Mouse (Mus musculus): ENCODE results near the gene Phf3. TPM values are rescaled to one million over a fixed set of nuclear protein-coding genes. Genes with fewer than 3 reads are reported as not detected.

Gene Phf3
- polyA plus RNA-seq, 1 experiment: 66.7 TPM

- Histone ChIP-seq H3K4me1 (ENCODE audit: control insufficient read depth, insufficient read depth, low read length) (peaks cover 2% of the 10 kb centered on the region; the same call in 1 of the 2 replicates), H3K4me3 (ENCODE audit: insufficient read depth, low read depth, low read length) (no peak overlapping the region), H3K27ac (ENCODE audit: insufficient read depth, low read depth, low read length) (no peak overlapping the region)
- WGBS: 68% methylated on average over 3 of the region's 3 CpGs
- TF ChIP-seq POLR2A (IDR thresholded peaks at IDR 0.05; ENCODE audit: insufficient read depth, low read depth, low read length) (no peak), CTCF (IDR thresholded peaks at IDR 0.05; ENCODE audit: insufficient read depth, low read depth, low read length) (no peak)
These were observed 34.1 kb downstream of the Phf3 start for GRCm38 (mm10) chr1:30839662-30840061.

- H3K27ac ChIP-seq (ENCODE audit: insufficient read depth, low read depth, low read length): no peak overlapping the region
- no peak overlapping the region for H3K4me3 ChIP-seq (ENCODE audit: insufficient read depth, low read depth, low read length)
- 93% methylated on average over 6 of the region's 6 CpGs for WGBS
- no peak for TF ChIP-seq CTCF (IDR thresholded peaks at IDR 0.05; ENCODE audit: insufficient read depth, low read depth, low read length)
- no peak for TF ChIP-seq POLR2A (IDR thresholded peaks at IDR 0.05; ENCODE audit: insufficient read depth, low read depth, low read length)
- peaks cover 7% of the 10 kb centered on the region for H3K4me1 ChIP-seq (ENCODE audit: control insufficient read depth, insufficient read depth, low read length)
These were observed 38.2 kb downstream of the Phf3 start for GRCm38 (mm10) chr1:30835512-30835911.

- no peak for TF ChIP-seq CTCF (IDR thresholded peaks at IDR 0.05; ENCODE audit: insufficient read depth, low read depth, low read length)
- TF ChIP-seq POLR2A (IDR thresholded peaks at IDR 0.05; ENCODE audit: insufficient read depth, low read depth, low read length): no peak
- Histone ChIP-seq H3K4me1 (ENCODE audit: control insufficient read depth, insufficient read depth, low read length) (peaks cover 5% of the 10 kb centered on the region; the same call in 1 of the 2 replicates), H3K27ac (ENCODE audit: insufficient read depth, low read depth, low read length) (no peak overlapping the region), H3K4me3 (ENCODE audit: insufficient read depth, low read depth, low read length) (no peak overlapping the region)
- 50% methylated on average over 4 of the region's 4 CpGs for WGBS
These were observed 40.9 kb downstream of the Phf3 start for GRCm38 (mm10) chr1:30832778-30833177.

- 76% methylated on average over 6 of the region's 6 CpGs for WGBS
- H3K27ac ChIP-seq (ENCODE audit: insufficient read depth, low read depth, low read length): no peak overlapping the region
- TF ChIP-seq CTCF (IDR thresholded peaks at IDR 0.05; ENCODE audit: insufficient read depth, low read depth, low read length) (no peak), POLR2A (IDR thresholded peaks at IDR 0.05; ENCODE audit: insufficient read depth, low read depth, low read length) (no peak)
- H3K4me1 ChIP-seq (ENCODE audit: control insufficient read depth, insufficient read depth, low read length): no peaks in the 10 kb centered on the region
- H3K4me3 ChIP-seq (ENCODE audit: insufficient read depth, low read depth, low read length): no peak overlapping the region
These were observed 54.3 kb downstream of the Phf3 start for GRCm38 (mm10) chr1:30819414-30819813.

GRCm38 (mm10) chr1:30815609-30816008 lies 58.1 kb downstream of the Phf3 start:
- 91% methylated on average over 1 of the region's 1 CpGs for whole genome bisulfite sequencing
- no peak for TF ChIP-seq POLR2A (IDR thresholded peaks at IDR 0.05; ENCODE audit: insufficient read depth, low read depth, low read length)
- TF ChIP-seq CTCF (IDR thresholded peaks at IDR 0.05; ENCODE audit: insufficient read depth, low read depth, low read length): no peak
- H3K4me3 ChIP-seq (ENCODE audit: insufficient read depth, low read depth, low read length): no peak overlapping the region

GRCm38 (mm10) chr1:30814987-30815386 lies 58.7 kb downstream of the Phf3 start:
- H3K4me1 ChIP-seq (ENCODE audit: control insufficient read depth, insufficient read depth, low read length): no peaks in the 10 kb centered on the region
- 91% methylated on average over 2 of the region's 2 CpGs for WGBS
- no peak overlapping the region for H3K27ac ChIP-seq (ENCODE audit: insufficient read depth, low read depth, low read length)
- no peak overlapping the region for H3K4me3 ChIP-seq (ENCODE audit: insufficient read depth, low read depth, low read length)
- TF ChIP-seq POLR2A (IDR thresholded peaks at IDR 0.05; ENCODE audit: insufficient read depth, low read depth, low read length) (no peak), CTCF (IDR thresholded peaks at IDR 0.05; ENCODE audit: insufficient read depth, low read depth, low read length) (no peak)

More at GRCm38 (mm10) chr1:30815609-30816008, 58.1 kb downstream of the Phf3 start:
- Histone ChIP-seq H3K4me1 (ENCODE audit: control insufficient read depth, insufficient read depth, low read length) (no peaks in the 10 kb centered on the region), H3K27ac (ENCODE audit: insufficient read depth, low read depth, low read length) (no peak overlapping the region)

- Histone ChIP-seq H3K4me1 (ENCODE audit: control insufficient read depth, insufficient read depth, low read length) (no peaks in the 10 kb centered on the region), H3K27ac (ENCODE audit: insufficient read depth, low read depth, low read length) (no peak overlapping the region), H3K4me3 (ENCODE audit: insufficient read depth, low read depth, low read length) (no peak overlapping the region)
- 79% methylated on average over 10 of the region's 10 CpGs for WGBS
- TF ChIP-seq POLR2A (IDR thresholded peaks at IDR 0.05; ENCODE audit: insufficient read depth, low read depth, low read length) (no peak), CTCF (IDR thresholded peaks at IDR 0.05; ENCODE audit: insufficient read depth, low read depth, low read length) (no peak)
These were observed 65.5 kb downstream of the Phf3 start for GRCm38 (mm10) chr1:30808101-30808699.

GRCm38 (mm10) chr1:30805688-30806285 lies 67.9 kb downstream of the Phf3 start:
- no peak overlapping the region for H3K4me3 ChIP-seq (ENCODE audit: insufficient read depth, low read depth, low read length)
- no peak overlapping the region for H3K27ac ChIP-seq (ENCODE audit: insufficient read depth, low read depth, low read length)
- no peak for TF ChIP-seq CTCF (IDR thresholded peaks at IDR 0.05; ENCODE audit: insufficient read depth, low read depth, low read length)
- TF ChIP-seq POLR2A (IDR thresholded peaks at IDR 0.05; ENCODE audit: insufficient read depth, low read depth, low read length): no peak
- 93% methylated on average over 11 of the region's 11 CpGs for WGBS
- H3K4me1 ChIP-seq (ENCODE audit: control insufficient read depth, insufficient read depth, low read length): no peaks in the 10 kb centered on the region

- H3K4me3 ChIP-seq (ENCODE audit: insufficient read depth, low read depth, low read length): no peak overlapping the region
- no peak overlapping the region for H3K27ac ChIP-seq (ENCODE audit: insufficient read depth, low read depth, low read length)
- 90% methylated on average over 7 of the region's 7 CpGs for WGBS
- H3K4me1 ChIP-seq (ENCODE audit: control insufficient read depth, insufficient read depth, low read length): no peaks in the 10 kb centered on the region
- TF ChIP-seq POLR2A (IDR thresholded peaks at IDR 0.05; ENCODE audit: insufficient read depth, low read depth, low read length): no peak
- no peak for TF ChIP-seq CTCF (IDR thresholded peaks at IDR 0.05; ENCODE audit: insufficient read depth, low read depth, low read length)
These were observed 68.8 kb downstream of the Phf3 start for GRCm38 (mm10) chr1:30804919-30805318.
